Mouse (Mus musculus) gastrocnemius, adult 2 months (tissue): ENCODE measurements at regions not wholly inside any gene's neighbourhood (a gene's known extent, or its start where the extent isn't known, plus 50 kb on each side); places are given as distances from the start of the nearest gene placed in this dataset.
A peak's percentile ranks its signal among the peaks of the same experiment; 100 is the strongest.

Experiments
- DNase-seq: peaks from one replicate; pipeline ENCODE4 v3.0.0; 2022
- H3K27ac ChIP-seq: fragments of 200-600 bp; 2 replicates; pipeline ENCODE4 v1.8.1; 2022; ENCODE audit warnings: mild to moderate bottlenecking
- H3K4me3 ChIP-seq: fragments of 200-600 bp; 2 replicates; pipeline ENCODE4 v1.8.1; 2022; ENCODE audit warnings: mild to moderate bottlenecking, moderate library complexity
- CTCF ChIP-seq: fragments of 200-600 bp; IDR thresholded peaks from 2 replicates; pipeline ENCODE4 v1.8.1; 2022; ENCODE audit warnings: antibody characterized with exemption, mild to moderate bottlenecking, moderate library complexity
- intact Hi-C: fragments of 180-260 bp; cut with DNase I; formaldehyde crosslinking; loops from one replicate; pipeline ENCODE4 v1.15.1; 2025

- TF ChIP-seq CTCF, result no peak
- DNase-seq, result no peak
- intact Hi-C loops, result no loop called here
- H3K4me3 ChIP-seq, result no peak overlapping the region
- H3K27ac ChIP-seq, result no peak overlapping the region
Observed at GRCm38 (mm10) chr9:73173589-73174247, 60.5 kb downstream of the Rsl24d1 start.

- no peak for DNase-seq
- Histone ChIP-seq H3K4me3 (no peak overlapping the region), H3K27ac (no peak overlapping the region)
- intact Hi-C loops, result no loop called here
- no peak for TF ChIP-seq CTCF
Observed at GRCm38 (mm10) chr9:73176645-73177044, 63.4 kb downstream of the Rsl24d1 start.

- Histone ChIP-seq H3K27ac (no peak overlapping the region), H3K4me3 (no peak overlapping the region)
- intact Hi-C loops, result no loop called here
- TF ChIP-seq CTCF, result no peak
- no peak for DNase-seq
Observed at GRCm38 (mm10) chr9:73183356-73183755, 70.1 kb downstream of the Rsl24d1 start.

- intact Hi-C loops, result no loop called here
- no peak for DNase-seq
- TF ChIP-seq CTCF, result peak; percentile 28; the same call in 1 of the 2 replicates
- Histone ChIP-seq H3K4me3 (no peak overlapping the region), H3K27ac (no peak overlapping the region)
Observed at GRCm38 (mm10) chr9:73184908-73185307, 71.7 kb downstream of the Rsl24d1 start.

- intact Hi-C loops, result no loop called here
- H3K27ac ChIP-seq, result no peak overlapping the region
- H3K4me3 ChIP-seq, result no peak overlapping the region
- DNase-seq, result no peak
- TF ChIP-seq CTCF, result no peak
Observed at GRCm38 (mm10) chr9:73192271-73192785, 79.1 kb downstream of the Rsl24d1 start.

GRCm38 (mm10) chr9:73198261-73199085, 85.2 kb downstream of the Rsl24d1 start:
- no peak for DNase-seq
- Histone ChIP-seq H3K27ac (no peak overlapping the region), H3K4me3 (no peak overlapping the region)
- no peak for TF ChIP-seq CTCF
- intact Hi-C loops, result no loop called here

GRCm38 (mm10) chr9:73223111-73223510, 109.9 kb downstream of the Rsl24d1 start:
- intact Hi-C loops, result no loop called here
- TF ChIP-seq CTCF, result no peak
- Histone ChIP-seq H3K4me3 (no peak overlapping the region), H3K27ac (no peak overlapping the region)
- DNase-seq, result no peak

GRCm38 (mm10) chr9:73240188-73240587, 127.0 kb downstream of the Rsl24d1 start:
- Histone ChIP-seq H3K27ac (no peak overlapping the region), H3K4me3 (no peak overlapping the region)
- DNase-seq, result no peak
- intact Hi-C loops, result loop anchor here (10.0 kb wide), 1 partner anchor 75 kb away; no protein-coding TSS in a partner anchor
- TF ChIP-seq CTCF, result no peak

- no peak for DNase-seq
- Histone ChIP-seq H3K4me3 (no peak overlapping the region), H3K27ac (no peak overlapping the region)
- intact Hi-C loops, result loop anchor here (10.0 kb wide), 1 partner anchor 78 kb away; no protein-coding TSS in a partner anchor
- no peak for TF ChIP-seq CTCF
Observed at GRCm38 (mm10) chr9:73242521-73243308, 129.5 kb downstream of the Rsl24d1 start.

GRCm38 (mm10) chr9:73244177-73244576, 131.0 kb downstream of the Rsl24d1 start:
- intact Hi-C loops, result loop anchor here (10.0 kb wide), 1 partner anchor 79 kb away; no protein-coding TSS in a partner anchor
- H3K27ac ChIP-seq, result no peak overlapping the region
- no peak overlapping the region for H3K4me3 ChIP-seq
- no peak for TF ChIP-seq CTCF
- DNase-seq, result no peak

GRCm38 (mm10) chr9:73245524-73245923, 132.3 kb downstream of the Rsl24d1 start:
- no peak overlapping the region for H3K27ac ChIP-seq

GRCm38 (mm10) chr9:73258171-73258570, 144.9 kb downstream of the Rsl24d1 start:
- DNase-seq, result no peak
- no peak overlapping the region for H3K27ac ChIP-seq
- intact Hi-C loops, result no loop called here
- no peak for TF ChIP-seq CTCF
- H3K4me3 ChIP-seq, result no peak overlapping the region

More at GRCm38 (mm10) chr9:73245524-73245923, 132.3 kb downstream of the Rsl24d1 start:
- intact Hi-C loops, result loop anchor here (10.0 kb wide), 1 partner anchor 81 kb away; no protein-coding TSS in a partner anchor
- H3K4me3 ChIP-seq, result no peak overlapping the region
- peak; percentile 20; the same call in 1 of the 2 replicates for TF ChIP-seq CTCF
- peak; percentile 31 for DNase-seq
